Mouse (Mus musculus) common myeloid progenitor, adult 5-6 weeks (primary cell): ENCODE data around the gene Magea3. TPM values are rescaled to one million over a fixed set of nuclear protein-coding genes. Genes with fewer than 3 reads are reported as not detected.
"Not testable (repeated sequence)": the region's sequence is repeated elsewhere in the genome, so short reads cannot be mapped to it uniquely, and the experiment has no call there.

Experiments
- ATAC-seq: replicated peaks from 2 replicates; pipeline ENCODE4 v1.8.0; 2016; ENCODE audit warnings: low read depth, mild to moderate bottlenecking, moderate TSS enrichment, inconsistent platforms; ENCODE audit not compliant: poor library complexity, severe bottlenecking
- total RNA-seq: library from RNA; stranded (forward); fragments of 200-1000, 187-1606 nt; gene quantifications from 2 replicates; pipeline ENCODE4 v1.2.3, GENCODE M21; 2017

The Magea3 gene
- not detected in 2 replicates for total RNA-seq

DNA sequence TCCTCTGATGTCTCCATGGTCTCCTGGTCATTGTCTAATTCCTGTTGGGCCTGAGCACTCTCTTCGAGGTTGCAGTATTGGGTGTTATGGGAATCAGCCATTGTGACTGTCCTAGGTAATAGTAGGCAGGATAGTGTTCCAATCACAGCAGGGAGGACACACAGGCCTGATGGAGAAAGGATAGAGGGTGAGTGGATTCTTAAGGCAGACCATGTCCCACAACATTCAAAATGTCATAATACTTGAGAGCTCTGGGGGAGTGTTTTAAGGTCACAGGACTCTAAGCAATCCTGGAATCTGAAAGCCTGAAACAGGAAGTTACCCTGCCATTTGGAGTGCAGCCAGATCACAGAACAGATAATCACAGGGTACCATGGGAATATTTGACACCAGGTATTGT is at the start of gene Magea3:
Magea3 (minus strand) TSS at position 101 of the 400 bp plus-strand sequence.
- not testable (repeated sequence) for ATAC-seq

DNA sequence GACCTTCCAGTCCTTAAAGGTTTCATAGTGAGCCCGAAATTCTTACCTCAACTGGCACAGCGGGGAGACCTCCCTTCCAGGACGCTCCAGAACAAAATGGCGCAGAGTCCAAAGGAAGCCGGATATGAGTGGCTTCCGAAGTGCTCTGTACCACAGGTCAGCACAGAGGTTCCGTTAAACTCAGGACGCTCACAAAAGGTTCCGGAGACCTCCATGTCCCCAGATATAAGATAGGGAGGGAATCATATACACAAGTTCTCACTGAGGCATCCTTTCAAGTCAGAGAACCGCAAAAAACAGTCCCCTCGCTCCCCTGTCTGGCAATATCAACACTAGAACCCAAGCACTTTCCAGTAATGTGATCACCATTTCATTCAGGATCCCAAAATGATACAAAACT is 46.4 kb upstream of the Magea3 start, which contains the start of gene Magea8:
Magea8 (minus strand) TSS at position 101 of the 400 bp plus-strand sequence.
- not testable (repeated sequence) for ATAC-seq

DNA sequence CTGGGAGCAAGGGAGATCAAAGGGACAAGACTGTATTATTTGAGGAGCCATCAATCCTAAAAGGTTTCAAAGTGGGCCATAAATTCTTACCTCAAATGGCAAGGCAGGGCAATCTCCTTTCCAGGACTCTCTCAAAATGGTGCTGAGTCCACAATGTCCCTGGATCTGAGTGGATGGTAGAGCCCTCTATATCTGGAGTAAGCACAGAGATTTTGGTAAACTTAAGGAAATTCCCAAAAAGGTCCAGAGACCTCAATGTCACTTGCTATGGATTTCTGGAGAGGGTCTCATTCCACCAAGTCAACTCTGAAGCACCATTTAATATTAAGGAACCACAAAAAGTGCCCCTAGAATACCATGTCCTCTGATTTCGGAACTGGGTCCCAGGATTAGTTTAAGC is 13.4 kb downstream of the Magea3 start, which contains the start of gene Magea6:
Magea6 (minus strand) TSS at position 101 of the 400 bp plus-strand sequence.
- ATAC-seq = not testable (repeated sequence)

Other genes starting within 250 kb of the Magea3 start
- not detected in 2 replicates for gene Cldn34b1, start 59.2 kb downstream of the Magea3 start, total RNA-seq
- gene Magea6, start 13.5 kb downstream of the Magea3 start, total RNA-seq = not detected in 2 replicates
- gene Magea8, start 46.3 kb upstream of the Magea3 start, total RNA-seq = not detected in 2 replicates
- gene Magea5, start 113.6 kb upstream of the Magea3 start, total RNA-seq = not detected in 2 replicates
- gene Magea1, start 140.3 kb upstream of the Magea3 start, total RNA-seq = not detected in 2 replicates
- not detected in 2 replicates for gene Magea2, start 144.2 kb upstream of the Magea3 start, total RNA-seq
- not detected in 2 replicates for gene Cldn34b2, start 178.9 kb upstream of the Magea3 start, total RNA-seq